Mouse (Mus musculus): ENCODE data around the gene 1700001P01Rik. TPM values are rescaled to one million over a fixed set of nuclear protein-coding genes. Genes with fewer than 3 reads are reported as not detected.
"Not testable (repeated sequence)": the region's sequence is repeated elsewhere in the genome, so short reads cannot be mapped to it uniquely, and the experiment has no call there.

1700001P01Rik gene
- total RNA-seq, 2 experiments from 2014 or later: 1.0 TPM; not detected in 1

DNA sequence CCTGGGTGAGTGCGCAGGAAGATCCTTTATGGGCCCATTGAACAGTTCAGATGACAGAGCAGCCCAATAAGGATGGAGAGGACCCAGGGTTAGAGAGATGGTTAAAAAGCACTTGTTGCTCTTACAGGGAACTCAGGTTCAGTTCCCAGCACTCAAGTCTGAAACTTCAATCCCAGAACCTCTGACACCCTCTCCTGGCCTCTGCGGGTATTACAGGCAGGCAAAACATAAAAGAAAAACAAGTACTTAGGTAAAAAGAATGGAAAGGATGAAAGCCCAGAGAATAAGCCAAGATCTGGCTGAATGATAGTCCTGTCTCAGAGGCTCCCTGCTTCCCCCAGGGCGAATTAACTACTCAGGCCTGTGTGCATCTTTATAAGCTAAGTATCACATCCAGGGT, 36.6 kb downstream of the 1700001P01Rik start:
- no peak for DNase-seq (ENCODE audit: extremely low spot score in 1 of 2, low spot score in 2 of 2)
- intact Hi-C loops (cut with DNase I): no loop called here
- TF ChIP-seq CTCF (IDR thresholded peaks at IDR 0.05): no peak; the same call in 1 of the 2 replicates
- no peak overlapping the region for H3K27ac ChIP-seq
- H3K4me3 ChIP-seq: no peak overlapping the region

DNA sequence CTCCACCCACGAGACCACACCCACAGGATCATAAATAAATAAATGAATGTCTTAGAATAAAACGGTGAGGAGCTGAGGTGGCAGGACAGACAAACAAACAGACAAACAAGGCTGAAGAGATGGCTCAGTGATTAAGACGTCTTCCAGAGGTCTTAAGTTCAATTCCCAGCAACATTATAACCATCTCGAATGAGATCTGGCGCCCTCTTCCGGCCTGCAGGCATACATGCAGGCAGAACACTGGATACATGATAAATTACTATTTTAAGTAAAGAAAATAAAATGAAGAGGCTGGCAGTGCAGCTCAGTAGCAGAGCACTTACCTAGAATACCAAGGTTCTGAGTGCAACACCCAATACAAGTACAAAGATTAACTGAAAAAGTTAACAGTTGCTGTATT, 37.0 kb downstream of the 1700001P01Rik start:
- intact Hi-C loops (cut with DNase I): no loop called here
- peak; percentile 38 for TF ChIP-seq CTCF (IDR thresholded peaks at IDR 0.05)
- no peak overlapping the region for H3K27ac ChIP-seq
- H3K4me3 ChIP-seq: no peak overlapping the region
- DNase-seq (ENCODE audit: extremely low spot score in 1 of 2, low spot score in 2 of 2): no peak

GRCm38 (mm10) chr11:97737600-97737999, 38.1 kb downstream of the 1700001P01Rik start:
- H3K4me3 ChIP-seq: no peak overlapping the region
- TF ChIP-seq CTCF (IDR thresholded peaks at IDR 0.05): no peak
- H3K27ac ChIP-seq: no peak overlapping the region
- intact Hi-C loops (cut with DNase I): no loop called here
- no peak for DNase-seq (ENCODE audit: extremely low spot score in 1 of 2, low spot score in 2 of 2)

- no peak for TF ChIP-seq CTCF (IDR thresholded peaks at IDR 0.05)
- no peak for DNase-seq (ENCODE audit: extremely low spot score in 1 of 2, low spot score in 2 of 2)
- intact Hi-C loops (cut with DNase I): no loop called here
- Histone ChIP-seq H3K4me3 (no peak overlapping the region), H3K27ac (no peak overlapping the region)
Measured at GRCm38 (mm10) chr11:97736645-97737044, 39.1 kb downstream of the 1700001P01Rik start.

DNA sequence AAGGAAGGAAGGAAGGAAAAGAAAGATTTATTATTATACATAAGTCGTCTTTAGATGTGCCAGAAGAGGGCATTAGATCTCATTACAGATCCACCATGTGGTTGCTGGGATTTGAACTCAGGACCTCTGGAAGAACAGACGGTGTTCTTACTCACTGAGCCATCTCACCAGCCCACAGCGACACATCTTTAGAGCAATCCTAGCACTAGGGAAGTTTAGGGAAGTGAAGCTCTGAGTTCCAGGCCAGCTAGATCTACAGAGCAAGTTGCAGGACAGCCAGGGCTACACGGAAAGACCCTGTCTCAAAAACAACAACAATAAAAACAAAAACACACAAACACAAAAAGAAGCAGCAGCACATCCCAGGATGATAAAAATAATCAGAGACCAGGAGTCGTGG, 40.9 kb downstream of the 1700001P01Rik start:
- H3K27ac ChIP-seq; H3K4me3 ChIP-seq; intact Hi-C loops (cut with DNase I); DNase-seq (ENCODE audit: extremely low spot score in 1 of 2, low spot score in 2 of 2): not testable (repeated sequence)

DNA sequence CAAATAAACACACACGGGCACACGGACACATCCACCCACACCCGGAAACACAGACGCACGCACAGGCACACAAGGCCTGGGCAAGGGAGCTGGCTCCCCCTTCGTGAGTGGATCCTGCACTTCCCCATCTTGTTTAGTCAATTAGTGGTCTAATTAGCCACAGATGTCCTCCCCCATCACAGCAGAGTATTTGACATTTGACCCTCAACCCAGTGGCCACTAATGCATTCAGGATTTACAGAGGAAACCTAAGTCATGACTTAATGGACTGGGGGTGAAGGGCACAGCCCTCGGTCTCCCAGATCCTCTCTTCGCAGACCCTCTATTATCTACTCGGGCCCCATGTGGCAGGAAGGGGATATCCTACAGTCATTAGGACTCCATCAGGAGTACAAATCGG, 42.0 kb downstream of the 1700001P01Rik start:
- no peak overlapping the region for H3K27ac ChIP-seq
- intact Hi-C loops (cut with DNase I): no loop called here
- H3K4me3 ChIP-seq: no peak overlapping the region
- TF ChIP-seq CTCF (IDR thresholded peaks at IDR 0.05): no peak
- no peak for DNase-seq (ENCODE audit: extremely low spot score in 1 of 2, low spot score in 2 of 2)

GRCm38 (mm10) chr11:97728730-97729129, 47.0 kb downstream of the 1700001P01Rik start:
- intact Hi-C loops (cut with DNase I): no loop called here
- Histone ChIP-seq H3K4me3 (no peak overlapping the region), H3K27ac (no peak overlapping the region)
- DNase-seq (ENCODE audit: extremely low spot score in 1 of 2, low spot score in 2 of 2): no peak
- TF ChIP-seq CTCF (IDR thresholded peaks at IDR 0.05): no peak

- no peak for TF ChIP-seq CTCF (IDR thresholded peaks at IDR 0.05)
- no peak overlapping the region for H3K4me3 ChIP-seq
- intact Hi-C loops (cut with DNase I): no loop called here
- H3K27ac ChIP-seq: no peak overlapping the region
- no peak for DNase-seq (ENCODE audit: extremely low spot score in 1 of 2, low spot score in 2 of 2)
Measured at GRCm38 (mm10) chr11:97728311-97728710, 47.4 kb downstream of the 1700001P01Rik start.

DNA sequence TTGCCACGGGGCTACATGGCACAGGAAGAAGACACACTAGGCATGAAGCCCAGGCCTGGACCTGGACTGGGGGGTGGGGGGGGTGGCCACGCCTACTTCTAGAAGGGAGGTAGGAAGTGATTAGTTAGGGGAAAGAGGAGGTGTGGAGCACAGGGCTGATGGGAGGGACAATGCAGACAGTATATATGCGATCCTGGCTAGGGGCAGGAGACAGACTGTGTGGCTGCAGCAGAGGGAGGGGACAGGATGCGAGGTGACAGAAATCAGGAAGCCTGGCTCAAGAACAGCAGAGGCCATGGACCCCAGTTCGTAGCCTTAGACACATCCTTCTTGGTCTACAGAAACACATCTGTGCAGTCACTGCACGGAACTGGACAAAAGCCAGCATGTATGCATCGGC, 52.0 kb downstream of the 1700001P01Rik start:
- H3K4me3 ChIP-seq: no peak overlapping the region
- no peak for DNase-seq (ENCODE audit: extremely low spot score in 1 of 2, low spot score in 2 of 2)
- no peak for TF ChIP-seq CTCF (IDR thresholded peaks at IDR 0.05)
- intact Hi-C loops (cut with DNase I): no loop called here
- no peak overlapping the region for H3K27ac ChIP-seq

Small RNAs within 50 kb of the gene (microRNA-seq; reads per million reads assigned to microRNA genes)
- gene Mir8102: 0 to 0.24 reads per million in 2 experiments

Other genes starting within 250 kb of the 1700001P01Rik start
- gene Srcin1, start 199.7 kb downstream of the 1700001P01Rik start, total RNA-seq (2021): 100 to 1,000 TPM; 308 to 318 TPM
- 100 to 1,000 TPM in 1 of 2 experiments, 10 to 100 TPM in 1; 99.9 to 107 TPM for gene Epop, start 146.2 kb downstream of the 1700001P01Rik start, total RNA-seq (2021)
- gene Mllt6, start 112.5 kb downstream of the 1700001P01Rik start, total RNA-seq (2021): 100 to 1,000 TPM; 143 to 147 TPM
- gene Cisd3, start 90.1 kb downstream of the 1700001P01Rik start, total RNA-seq (2021): 10 to 100 TPM; 47.7 to 57.6 TPM
- 10 to 100 TPM; 36.2 to 39.6 TPM for gene Pcgf2, start 75.4 kb downstream of the 1700001P01Rik start, total RNA-seq (2021)
- gene Psmb3, start 72.5 kb downstream of the 1700001P01Rik start, total RNA-seq (2021): 100 to 1,000 TPM; 113 to 123 TPM
- 100 to 1,000 TPM; 114 to 117 TPM for gene Pip4k2b, start 31.2 kb downstream of the 1700001P01Rik start, total RNA-seq (2021)
- gene Cwc25, start 9.4 kb downstream of the 1700001P01Rik start, total RNA-seq (2021): 10 to 100 TPM; 19.5 to 21.3 TPM
- 100 to 1,000 TPM; 326 to 327 TPM for gene Rpl23, start 6.5 kb upstream of the 1700001P01Rik start, total RNA-seq (2021)
- 100 to 1,000 TPM; 174 to 191 TPM for gene Lasp1, start 23.1 kb upstream of the 1700001P01Rik start, total RNA-seq (2021)
- 10 to 100 TPM; 77.6 to 78.9 TPM for gene B230217C12Rik, start 64.9 kb upstream of the 1700001P01Rik start, total RNA-seq (2021)
- 1 to 10 TPM; 2.8 to 2.9 TPM for gene Fbxo47, start 108.2 kb upstream of the 1700001P01Rik start, total RNA-seq (2021)
- 10 to 100 TPM; 35.2 to 37.1 TPM for gene Plxdc1, start 210.5 kb upstream of the 1700001P01Rik start, total RNA-seq (2021)
- gene Arl5c, start 220.3 kb upstream of the 1700001P01Rik start, total RNA-seq (2021): 1 to 10 TPM; 1.2 TPM
- 100 to 1,000 TPM; 150 to 170 TPM for gene Cacnb1, start 247.1 kb upstream of the 1700001P01Rik start, total RNA-seq (2021)